Mouse (Mus musculus): ENCODE results near the gene Cox7a2. TPM values are rescaled to one million over a fixed set of nuclear protein-coding genes. Genes with fewer than 3 reads are reported as not detected.

Cox7a2 gene
- 305 TPM for polyA plus RNA-seq (2014; fragmentation: Illumina TruSeq; extraction: RNeasy Lipid Tissue Mini Kit (QIAGEN cat#74804); ENCODE audit: low read depth, low replicate concordance)

DNA sequence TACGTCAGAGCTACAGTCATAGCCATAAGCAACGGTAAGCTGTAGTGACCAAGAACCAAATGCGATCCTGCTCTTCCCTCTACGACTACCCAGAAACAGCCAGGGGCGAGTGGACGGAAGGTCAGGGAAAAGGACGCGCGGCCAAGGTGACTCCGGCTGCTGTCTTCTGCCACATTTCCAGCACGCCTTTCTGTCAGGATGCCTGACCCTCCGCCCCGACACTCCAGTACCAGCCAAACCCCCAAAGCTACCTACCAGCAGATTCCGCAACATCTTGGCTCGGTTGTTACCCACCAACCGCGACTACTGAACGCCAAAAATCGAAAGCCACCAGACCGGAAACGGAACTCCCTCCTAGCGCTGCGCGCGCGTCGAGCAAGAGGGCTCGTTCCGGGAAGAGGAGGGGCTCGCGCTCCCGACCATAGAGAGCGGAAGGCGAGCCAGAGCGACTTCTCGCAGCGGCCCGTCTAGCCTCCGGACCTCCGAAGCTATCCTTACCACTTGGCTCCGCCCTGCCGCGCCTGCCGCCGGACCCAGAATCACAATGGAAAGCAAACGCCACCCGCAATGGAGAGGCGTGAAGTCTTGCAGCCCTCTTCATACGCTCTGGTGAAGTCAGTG, at the start of gene Cox7a2:
Gene Cox7a2 (minus strand): TSS at position 494 of the 621 bp plus-strand sequence.

DNA sequence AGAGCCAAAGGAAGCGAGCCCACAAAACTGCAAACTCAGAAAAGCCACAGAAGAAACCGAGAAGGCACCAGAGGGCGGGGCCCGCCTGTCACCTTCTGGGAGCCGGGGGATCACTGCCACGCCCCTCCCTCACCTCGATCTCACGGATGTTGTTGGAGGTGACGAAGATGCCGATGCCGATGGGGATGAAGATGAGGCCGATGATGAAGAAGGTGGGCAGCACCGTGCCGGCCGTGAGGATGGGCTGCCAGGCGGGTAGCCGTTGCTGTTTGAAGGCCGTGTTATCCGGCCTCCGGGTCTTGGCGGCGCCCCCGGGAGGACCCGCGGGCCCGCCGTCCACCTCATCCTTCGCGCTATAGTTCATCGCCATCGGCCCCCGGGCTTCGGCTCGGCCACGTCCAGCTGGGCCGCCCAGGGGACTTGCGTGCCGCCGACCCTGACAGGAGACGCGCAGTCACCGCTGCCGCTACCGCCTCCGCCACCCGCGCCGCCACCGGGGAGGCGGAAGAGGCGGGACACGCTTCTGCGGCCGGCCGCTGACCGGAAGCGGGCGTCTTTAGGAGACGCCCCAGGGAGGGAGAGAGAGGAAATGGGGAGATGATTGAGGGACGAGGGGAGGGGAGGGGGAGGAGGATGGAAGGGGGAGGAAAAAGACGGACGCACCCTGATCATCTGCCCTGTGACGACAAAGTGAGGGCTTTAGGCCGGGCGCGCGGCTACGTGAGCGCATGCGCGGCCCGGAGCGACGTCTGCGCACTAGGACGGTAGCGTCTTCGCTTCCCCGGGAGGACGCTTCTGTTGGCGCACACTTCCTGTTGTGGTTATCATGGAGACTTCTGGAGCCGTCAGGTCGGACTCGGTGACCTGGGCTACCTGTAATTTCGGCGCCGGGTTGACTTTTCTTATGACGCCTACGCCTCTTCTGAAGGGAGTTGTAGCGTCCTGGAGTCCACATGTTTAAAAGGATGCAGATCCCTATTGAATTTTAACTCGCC, 33.5 kb upstream of the Cox7a2 start, which contains the start of gene Tmem30a:
Gene Tmem30a (minus strand): TSS at position 667 of the 995 bp plus-strand sequence.

DNA sequence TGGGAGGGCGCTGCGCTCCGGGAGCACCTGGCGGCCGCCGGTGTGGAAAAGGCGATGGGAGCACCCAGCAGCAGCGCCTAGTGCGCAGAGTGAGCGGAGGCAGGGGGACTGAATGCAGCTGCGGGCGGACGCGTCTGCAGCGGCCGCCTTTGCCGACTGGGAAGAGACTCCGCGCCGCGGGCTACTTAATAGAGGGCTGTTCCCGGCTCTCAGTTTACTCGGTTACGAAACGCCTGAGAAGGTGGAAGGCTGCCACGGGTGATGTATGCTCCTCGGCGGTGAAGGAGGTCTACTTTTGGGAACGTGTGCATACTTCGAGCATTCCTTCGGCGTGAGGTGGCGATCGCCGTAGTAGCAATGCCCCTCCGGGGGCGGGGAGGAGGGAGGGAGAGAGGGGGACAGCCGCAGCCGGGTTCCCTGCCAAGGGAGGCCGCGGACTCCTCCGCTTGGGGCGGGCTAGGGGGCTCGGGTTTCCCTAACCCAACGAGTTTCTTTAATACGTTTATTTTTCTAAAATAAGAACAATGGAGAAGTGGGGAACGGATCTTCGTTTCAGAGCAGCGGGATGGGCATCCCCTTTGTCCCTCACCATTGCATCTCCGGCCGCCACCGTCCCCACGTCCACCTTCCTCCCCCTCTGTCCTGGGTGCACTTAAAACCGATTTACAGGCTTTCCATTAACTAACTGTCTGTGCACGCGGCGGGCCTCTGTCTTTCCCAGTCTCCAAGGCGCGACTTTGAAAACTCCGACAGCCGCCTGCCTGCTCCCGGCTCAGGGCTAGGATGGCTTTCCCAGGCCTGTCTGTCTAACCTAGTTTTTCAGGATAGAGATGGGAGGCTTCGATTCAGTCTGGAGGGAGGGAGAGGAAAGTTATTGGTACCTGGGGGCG, 41.0 kb downstream of the Cox7a2 start, which contains the start of gene Col12a1:
Gene Col12a1 (minus strand): TSS at position 351 of the 890 bp plus-strand sequence.

Other genes with a start within 250 kb of the Cox7a2 start
- gene Col12a1, start 41.0 kb downstream of the Cox7a2 start, polyA plus RNA-seq (2014; fragmentation: Illumina TruSeq; extraction: RNeasy Lipid Tissue Mini Kit (QIAGEN cat#74804); ENCODE audit: low read depth, low replicate concordance): 6.1 TPM
- gene Tmem30a, start 33.6 kb upstream of the Cox7a2 start, polyA plus RNA-seq (2014; fragmentation: Illumina TruSeq; extraction: RNeasy Lipid Tissue Mini Kit (QIAGEN cat#74804); ENCODE audit: low read depth, low replicate concordance): 644 TPM